Mouse (Mus musculus) liver, adult 2 months (tissue): Measurements from ENCODE around the gene Dvl1. TPM values are rescaled to one million over a fixed set of nuclear protein-coding genes. Genes with fewer than 3 reads are reported as not detected.

Experiments used
- DNase-seq: peaks from one replicate; pipeline ENCODE4 v3.0.0-alpha.2; 2011; ENCODE audit warnings: low read depth, low spot score; ENCODE audit errors: extremely low read depth
- H3K27ac ChIP-seq: fragments of 200-500 bp; replicated peaks from 2 replicates; pipeline ENCODE4 v1.5.1; 2012; ENCODE audit warnings: low read depth, mild to moderate bottlenecking, control low read depth, inconsistent platforms, low read length; ENCODE audit not compliant: insufficient read depth
- H3K27me3 ChIP-seq: fragments of 200-500 bp; 2 replicates; pipeline ENCODE4 v1.6.1; 2012; ENCODE audit warnings: mild to moderate bottlenecking, moderate library complexity, low read length, inconsistent platforms; ENCODE audit not compliant: control insufficient read depth, insufficient read depth
- H3K36me3 ChIP-seq: fragments of 200-500 bp; 2 replicates; pipeline ENCODE4 v1.6.1; 2012; ENCODE audit warnings: low read length, inconsistent platforms; ENCODE audit not compliant: control insufficient read depth, insufficient read depth
- H3K4me1 ChIP-seq: fragments of 200-500 bp; 2 replicates; pipeline ENCODE4 v1.6.1; 2011; ENCODE audit warnings: low read length; ENCODE audit not compliant: control insufficient read depth, insufficient read depth
- H3K4me3 ChIP-seq: fragments of 200-500 bp; 2 replicates; pipeline ENCODE4 v1.5.1; 2011; ENCODE audit warnings: low read depth, mild to moderate bottlenecking, control low read depth, low read length, moderate library complexity; ENCODE audit not compliant: insufficient read depth
- H3K79me2 ChIP-seq: fragments of 200-500 bp; 2 replicates; pipeline ENCODE4 v1.6.1; 2012; ENCODE audit warnings: inconsistent platforms, mild to moderate bottlenecking, low read length, moderate library complexity; ENCODE audit not compliant: control insufficient read depth, insufficient read depth
- H3K9ac ChIP-seq: fragments of 200-500 bp; 2 replicates; pipeline ENCODE4 v1.6.1; 2012; ENCODE audit warnings: low read depth, mild to moderate bottlenecking, control low read depth, inconsistent platforms, low read length
- CTCF ChIP-seq: fragments of 200-500 bp; IDR thresholded peaks from 2 replicates; pipeline ENCODE4 v1.5.1; 2011; ENCODE audit warnings: low read depth, low read length, control low read depth
- POLR2A ChIP-seq: fragments of 200-500 bp; IDR thresholded peaks from 2 replicates; pipeline ENCODE4 v1.6.1; 2011; ENCODE audit warnings: low read length, control low read depth; ENCODE audit not compliant: insufficient read depth; ENCODE audit errors: extremely low read depth
- WGBS: fragments of 180-500 bp; shearing (Covaris S2); methylation state at CpG from one replicate; pipeline ENCODE4 v1.1.7; 2018; 5-methylcytosine and 5-hydroxymethylcytosine counted together
- polyA plus RNA-seq: library from polyadenylated mRNA; depleted of rRNA; stranded (reverse); fragments of >200 nt; gene quantifications from 2 replicates; pipeline ENCODE4 v1.2.3, GENCODE M21; 2012
- total RNA-seq: library from RNA; depleted of rRNA; stranded (reverse); fragments of >200 nt; gene quantifications from 2 replicates; pipeline ENCODE4 v1.2.3, GENCODE M21; 2014

The Dvl1 gene
- total and polyA plus RNA-seq, 2 experiments: 40.5 to 162 TPM

GRCm38 (mm10) chr4:155811929-155812664, 35.1 kb upstream of the Dvl1 start, which contains the start of gene Ccnl2:
Gene Ccnl2 (plus strand): TSS chr4:155812489.
- WGBS: under 1% methylated on average over 60 of the region's 60 CpGs
- Histone ChIP-seq H3K4me1 (peaks cover 14% of the 10 kb centered on the region; the same call in 1 of the 2 replicates), H3K9ac (peak within 1 kb of the TSS; percentile 96), H3K4me3 (peak within 1 kb of the TSS; percentile 84), H3K79me2 (peaks cover 18% of the 10 kb centered on the region; the same call in 1 of the 2 replicates), H3K36me3 (peaks cover 58% of the 10 kb centered on the region), H3K27ac (peak within 1 kb of the TSS; percentile 84), H3K27me3 (no peaks in the 10 kb centered on the region)
- TF ChIP-seq POLR2A (peak; percentile 67; the same call in 1 of the 2 replicates), CTCF (no peak)
- peak; percentile 89 for DNase-seq

GRCm38 (mm10) chr4:155812665-155813181, 34.5 kb upstream of the Dvl1 start:
- TF ChIP-seq POLR2A: no peak
- TF ChIP-seq CTCF: no peak
- WGBS: under 1% methylated on average over 49 of the region's 49 CpGs
- Histone ChIP-seq H3K9ac (peak overlapping the region; percentile 96), H3K36me3 (peaks cover 59% of the 10 kb centered on the region), H3K4me3 (peak overlapping the region; percentile 84), H3K27ac (peak overlapping the region; percentile 84), H3K27me3 (no peaks in the 10 kb centered on the region), H3K4me1 (peaks cover 14% of the 10 kb centered on the region; the same call in 1 of the 2 replicates), H3K79me2 (peaks cover 18% of the 10 kb centered on the region; the same call in 1 of the 2 replicates)
- no peak for DNase-seq

DNA sequence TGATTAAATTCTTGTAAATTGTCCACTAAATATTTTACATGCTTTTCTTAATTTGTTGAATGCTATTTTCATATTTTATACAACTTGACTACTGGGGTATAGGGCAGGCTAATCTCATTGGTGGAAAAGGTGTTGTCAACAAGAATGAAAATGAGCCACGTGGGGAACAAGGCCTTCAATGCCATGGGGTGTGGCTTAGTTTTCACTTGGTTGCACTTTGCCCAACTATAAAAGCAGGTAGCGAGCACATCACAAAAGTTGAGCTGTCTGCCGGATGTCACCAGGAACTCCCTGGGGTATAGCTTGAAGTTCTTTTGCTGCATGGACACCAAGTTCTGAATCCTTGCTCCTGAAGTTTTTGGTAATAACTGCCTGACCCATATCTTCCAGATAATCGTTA, 29.7 kb upstream of the Dvl1 start:
- Histone ChIP-seq H3K79me2 (peaks cover 16% of the 10 kb centered on the region; the same call in 1 of the 2 replicates), H3K4me1 (peaks cover 9% of the 10 kb centered on the region; the same call in 1 of the 2 replicates), H3K27ac (no peak overlapping the region), H3K36me3 (peaks cover 76% of the 10 kb centered on the region), H3K4me3 (no peak overlapping the region), H3K27me3 (no peaks in the 10 kb centered on the region), H3K9ac (no peak overlapping the region)
- no peak for TF ChIP-seq POLR2A
- no peak for TF ChIP-seq CTCF
- WGBS: 55% methylated on average over 4 of the region's 4 CpGs
- DNase-seq: no peak

- TF ChIP-seq CTCF (peak; percentile 13; the same call in 1 of the 2 replicates), POLR2A (no peak)
These were observed 26.2 kb upstream of the Dvl1 start for GRCm38 (mm10) chr4:155821025-155821424.

GRCm38 (mm10) chr4:155823443-155823842, 23.8 kb upstream of the Dvl1 start:
- no peaks in the 10 kb centered on the region for H3K27me3 ChIP-seq
- H3K9ac ChIP-seq: no peak overlapping the region
- peaks cover 73% of the 10 kb centered on the region for H3K36me3 ChIP-seq
- no peak overlapping the region for H3K27ac ChIP-seq
- TF ChIP-seq CTCF: no peak
- TF ChIP-seq POLR2A: no peak
- H3K4me1 ChIP-seq: no peaks in the 10 kb centered on the region
- no peak overlapping the region for H3K4me3 ChIP-seq
- DNase-seq: no peak
- no peaks in the 10 kb centered on the region for H3K79me2 ChIP-seq
- 93% methylated on average over 16 of the region's 16 CpGs for WGBS

More at GRCm38 (mm10) chr4:155821025-155821424, 26.2 kb upstream of the Dvl1 start:
- Histone ChIP-seq H3K79me2 (no peaks in the 10 kb centered on the region; the same call in 1 of the 2 replicates), H3K9ac (no peak overlapping the region), H3K4me1 (no peaks in the 10 kb centered on the region), H3K36me3 (peaks cover 87% of the 10 kb centered on the region), H3K4me3 (no peak overlapping the region), H3K27ac (no peak overlapping the region), H3K27me3 (no peaks in the 10 kb centered on the region)
- DNase-seq: no peak
- WGBS: 74% methylated on average over 7 of the region's 7 CpGs
